Mouse (Mus musculus) liver, embryonic 11.5 days (tissue): ENCODE data around the gene Nptx2. TPM values are rescaled to one million over a fixed set of nuclear protein-coding genes. Genes with fewer than 3 reads are reported as not detected.
A peak's percentile ranks its signal among the peaks of the same experiment; 100 is the strongest.

Source experiments
- ATAC-seq: fragments of 200-750 bp; cut with Nextera tagmentation; replicated peaks from 2 replicates; pipeline ENCODE4 v1.8.0; 2017; ENCODE audit warnings: moderate number of reproducible peaks, mild to moderate bottlenecking, moderate TSS enrichment, moderate library complexity; ENCODE audit not compliant: low FRiP score
- DNase-seq: peaks from one replicate; pipeline ENCODE4 v3.0.0-alpha.2; 2017; ENCODE audit warnings: low spot score
- H3K27ac ChIP-seq: fragments of 300-500 bp; sonication (generic); 2 replicates; pipeline ENCODE4 v1.5.1; 2014; ENCODE audit warnings: mild to moderate bottlenecking, low read depth, low read length, control low read depth
- H3K27me3 ChIP-seq: fragments of 300-500 bp; sonication (generic); replicated peaks from 2 replicates; pipeline ENCODE4 v1.6.1; 2014; ENCODE audit warnings: low read length, mixed read lengths; ENCODE audit not compliant: control insufficient read depth, insufficient read depth
- H3K36me3 ChIP-seq: fragments of 300-500 bp; sonication (generic); 2 replicates; pipeline ENCODE4 v1.6.1; 2014; ENCODE audit warnings: mild to moderate bottlenecking, low read length, moderate library complexity, mixed read lengths; ENCODE audit not compliant: control insufficient read depth, insufficient read depth
- H3K4me1 ChIP-seq: fragments of 300-500 bp; sonication (generic); replicated peaks from 2 replicates; pipeline ENCODE4 v1.6.1; 2014; ENCODE audit warnings: low read length, mixed read lengths; ENCODE audit not compliant: control insufficient read depth, insufficient read depth
- H3K4me2 ChIP-seq: fragments of 300-500 bp; sonication (generic); 2 replicates; pipeline ENCODE4 v1.6.1; 2014; ENCODE audit warnings: mild to moderate bottlenecking, control low read depth, moderate library complexity
- H3K4me3 ChIP-seq: fragments of 300-500 bp; sonication (generic); 2 replicates; pipeline ENCODE4 v1.5.1; 2014; ENCODE audit warnings: low read depth, low read length, control low read depth
- H3K9ac ChIP-seq: fragments of 300-500 bp; sonication (generic); 2 replicates; pipeline ENCODE4 v1.6.1; 2014; ENCODE audit warnings: low read depth, low read length, control low read depth
- H3K9me3 ChIP-seq: fragments of 300-500 bp; sonication (generic); 2 replicates; pipeline ENCODE4 v1.6.1; 2016; ENCODE audit warnings: low read length, inconsistent platforms, mixed read lengths; ENCODE audit not compliant: control insufficient read depth
- WGBS: fragments of 180-500 bp; shearing (Covaris S2); extraction: QIAGEN DNeasy Blood & Tissue Kit; methylation state at CpG from one replicate; pipeline ENCODE4 v1.1.7; 2014; 5-methylcytosine and 5-hydroxymethylcytosine counted together
- polyA plus RNA-seq: library from polyadenylated mRNA; unstranded; fragments of >200 nt; fragmentation: Nextera tagmentation; extraction: Ambion mirVana; gene quantifications from 2 replicates; pipeline ENCODE4 v1.2.1, GENCODE M21; 2014

Gene Nptx2
- polyA plus RNA-seq, 1 experiment from 2014 or later: 0.07 TPM

- ATAC-seq (no peak), DNase-seq (no peak)
- 68% methylated on average over 4 of the region's 4 CpGs for WGBS
- no peak overlapping the region for H3K9ac ChIP-seq
- no peaks in the 10 kb centered on the region for H3K4me1 ChIP-seq
- H3K27me3 ChIP-seq: no peaks in the 10 kb centered on the region
- H3K4me3 ChIP-seq: no peak overlapping the region
- no peaks in the 10 kb centered on the region for H3K9me3 ChIP-seq
- no peak overlapping the region for H3K27ac ChIP-seq
- no peaks in the 10 kb centered on the region for H3K36me3 ChIP-seq
- H3K4me2 ChIP-seq: no peak overlapping the region
These were observed 30.5 kb upstream of the Nptx2 start for GRCm38 (mm10) chr5:144515241-144515640.

GRCm38 (mm10) chr5:144520096-144520495, 25.6 kb upstream of the Nptx2 start:
- H3K27me3 ChIP-seq: no peaks in the 10 kb centered on the region
- WGBS: 22% methylated on average over 3 of the region's 3 CpGs
- no peaks in the 10 kb centered on the region for H3K9me3 ChIP-seq
- H3K4me2 ChIP-seq: no peak overlapping the region
- ATAC-seq (no peak), DNase-seq (no peak)
- no peak overlapping the region for H3K9ac ChIP-seq
- H3K27ac ChIP-seq: no peak overlapping the region
- no peaks in the 10 kb centered on the region for H3K4me1 ChIP-seq
- no peak overlapping the region for H3K4me3 ChIP-seq
- no peaks in the 10 kb centered on the region for H3K36me3 ChIP-seq

- ATAC-seq: no peak
- Histone ChIP-seq H3K27me3 (no peaks in the 10 kb centered on the region), H3K4me2 (no peak overlapping the region), H3K4me3 (no peak overlapping the region), H3K27ac (no peak overlapping the region), H3K4me1 (no peaks in the 10 kb centered on the region), H3K9ac (no peak overlapping the region), H3K9me3 (no peaks in the 10 kb centered on the region), H3K36me3 (no peaks in the 10 kb centered on the region)
- no peak for DNase-seq
- 84% methylated on average over 10 of the region's 10 CpGs for WGBS
These were observed 20.9 kb upstream of the Nptx2 start for GRCm38 (mm10) chr5:144524774-144525173.

GRCm38 (mm10) chr5:144529123-144529522, 16.6 kb upstream of the Nptx2 start:
- H3K36me3 ChIP-seq: no peaks in the 10 kb centered on the region
- H3K27ac ChIP-seq: no peak overlapping the region
- H3K9me3 ChIP-seq: no peaks in the 10 kb centered on the region
- no peak overlapping the region for H3K9ac ChIP-seq
- ATAC-seq: no peak
- H3K27me3 ChIP-seq: no peaks in the 10 kb centered on the region
- no peaks in the 10 kb centered on the region for H3K4me1 ChIP-seq
- H3K4me2 ChIP-seq: no peak overlapping the region
- H3K4me3 ChIP-seq: no peak overlapping the region
- DNase-seq: no peak
- 88% methylated on average over 11 of the region's 11 CpGs for WGBS

GRCm38 (mm10) chr5:144542711-144543308, 2.9 kb upstream of the Nptx2 start:
- no peaks in the 10 kb centered on the region for H3K36me3 ChIP-seq
- H3K27me3 ChIP-seq: peaks cover 36% of the 10 kb centered on the region
- no peaks in the 10 kb centered on the region for H3K9me3 ChIP-seq
- DNase-seq (no peak), ATAC-seq (no peak)
- no peaks in the 10 kb centered on the region for H3K4me1 ChIP-seq
- no peak overlapping the region for H3K4me2 ChIP-seq
- H3K9ac ChIP-seq: no peak overlapping the region
- H3K4me3 ChIP-seq: no peak overlapping the region
- WGBS: 24% methylated on average over 12 of the region's 12 CpGs
- H3K27ac ChIP-seq: no peak overlapping the region

DNA sequence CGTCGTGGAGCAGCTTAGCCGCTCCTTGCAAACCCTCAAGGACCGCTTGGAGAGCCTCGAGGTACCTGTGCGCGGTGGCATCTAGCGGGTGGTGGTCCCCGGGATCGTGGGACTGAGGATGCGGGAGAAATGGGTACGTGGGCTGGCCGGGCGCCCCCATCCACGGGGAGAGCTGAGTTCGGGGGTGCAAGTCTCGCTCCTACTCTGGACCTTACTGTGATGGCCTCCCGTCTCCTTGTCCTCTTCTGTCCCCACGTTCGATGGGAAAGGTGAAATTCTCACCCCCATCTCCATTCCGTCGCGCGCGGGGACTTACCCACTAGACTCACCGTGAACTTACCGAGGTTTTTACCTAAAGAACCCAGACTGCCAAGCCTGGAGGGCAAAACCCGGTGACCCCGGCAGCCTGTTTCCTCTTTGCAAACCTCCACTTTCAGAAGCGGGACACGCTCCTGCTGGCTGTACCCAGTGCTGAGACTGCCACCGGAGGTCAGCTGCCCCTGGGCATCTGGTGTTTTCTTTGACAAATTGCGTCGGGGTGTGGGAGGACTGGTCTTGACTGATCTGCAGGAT, 807 bp downstream of the Nptx2 start:
- Histone ChIP-seq H3K4me1 (no peaks in the 10 kb centered on the region), H3K36me3 (no peaks in the 10 kb centered on the region), H3K9ac (no peak overlapping the region), H3K4me3 (no peak overlapping the region; the same call in 1 of the 2 replicates), H3K9me3 (no peaks in the 10 kb centered on the region), H3K27ac (no peak overlapping the region), H3K4me2 (no peak overlapping the region), H3K27me3 (peaks cover 54% of the 10 kb centered on the region)
- WGBS: 9% methylated on average over 34 of the region's 34 CpGs
- DNase-seq: no peak
- no peak for ATAC-seq

DNA sequence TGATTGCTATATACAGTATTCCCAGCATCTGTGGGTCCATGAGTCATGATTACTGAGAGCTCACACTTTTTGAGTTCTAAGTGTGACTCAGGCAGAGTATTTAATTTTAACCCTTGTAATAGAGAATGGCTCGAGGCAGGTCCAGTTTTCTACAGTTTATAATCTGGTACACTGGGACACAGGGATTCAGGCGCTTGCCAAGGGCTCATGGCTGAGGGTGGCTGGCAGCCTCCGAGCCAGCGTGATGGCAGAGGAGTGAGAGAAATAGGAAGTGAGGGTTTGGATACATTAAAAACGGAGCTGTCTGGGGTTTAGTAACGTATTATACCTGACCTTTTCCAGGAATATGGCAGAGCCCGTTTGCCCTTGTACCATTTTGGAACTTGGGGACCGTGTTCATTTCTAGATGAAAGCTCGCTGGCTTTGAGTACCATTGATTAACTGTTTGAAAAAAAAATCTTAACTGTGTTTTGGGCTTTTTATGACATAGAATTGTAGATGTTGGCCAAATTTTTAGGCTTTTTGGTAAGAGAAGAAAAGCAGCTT, 1.7 kb downstream of the Nptx2 start:
- 22% methylated on average over 9 of the region's 9 CpGs for WGBS
- no peaks in the 10 kb centered on the region for H3K9me3 ChIP-seq
- no peak for DNase-seq
- no peak overlapping the region for H3K4me2 ChIP-seq
- H3K27me3 ChIP-seq: peaks cover 54% of the 10 kb centered on the region
- no peak overlapping the region for H3K4me3 ChIP-seq
- H3K4me1 ChIP-seq: no peaks in the 10 kb centered on the region
- H3K36me3 ChIP-seq: no peaks in the 10 kb centered on the region
- H3K9ac ChIP-seq: no peak overlapping the region
- no peak for ATAC-seq
- no peak overlapping the region for H3K27ac ChIP-seq

GRCm38 (mm10) chr5:144548079-144548631, 2.5 kb downstream of the Nptx2 start:
- no peaks in the 10 kb centered on the region for H3K9me3 ChIP-seq
- DNase-seq (no peak), ATAC-seq (no peak)
- no peak overlapping the region for H3K27ac ChIP-seq
- no peaks in the 10 kb centered on the region for H3K4me1 ChIP-seq
- no peak overlapping the region for H3K9ac ChIP-seq
- H3K27me3 ChIP-seq: peaks cover 51% of the 10 kb centered on the region
- H3K4me3 ChIP-seq: peak overlapping the region; percentile 10; the same call in 1 of the 2 replicates
- WGBS: 19% methylated on average over 21 of the region's 21 CpGs
- no peaks in the 10 kb centered on the region for H3K36me3 ChIP-seq
- peak overlapping the region; percentile 39 for H3K4me2 ChIP-seq

- H3K27ac ChIP-seq: no peak overlapping the region
- no peaks in the 10 kb centered on the region for H3K4me1 ChIP-seq
- no peak overlapping the region for H3K4me2 ChIP-seq
- H3K27me3 ChIP-seq: peaks cover 45% of the 10 kb centered on the region
- 77% methylated on average over 9 of the region's 9 CpGs for WGBS
- H3K36me3 ChIP-seq: no peaks in the 10 kb centered on the region
- H3K9me3 ChIP-seq: no peaks in the 10 kb centered on the region
- H3K9ac ChIP-seq: no peak overlapping the region
- DNase-seq (no peak), ATAC-seq (no peak)
- no peak overlapping the region for H3K4me3 ChIP-seq
These were observed 4.3 kb downstream of the Nptx2 start for GRCm38 (mm10) chr5:144550003-144550402.
